Mouse (Mus musculus) adipocyte (in vitro differentiated cells): ENCODE measurements around the gene Spata5.
"Not testable (repeated sequence)": the region's sequence is repeated elsewhere in the genome, so short reads cannot be mapped to it uniquely, and the experiment has no call there.

Experiments used
- DNase-seq: peaks from one replicate; pipeline ENCODE4 v3.0.0-alpha.2; 2016; ENCODE audit warnings: low spot score

Spata5 gene

GRCm38 (mm10) chr3:37569661-37570566 lies 150.2 kb downstream of the Spata5 start:
- no peak for DNase-seq

GRCm38 (mm10) chr3:37571633-37572032 lies 151.9 kb downstream of the Spata5 start:
- DNase-seq: no peak

GRCm38 (mm10) chr3:37572066-37572465 lies 152.4 kb downstream of the Spata5 start:
- no peak for DNase-seq

- DNase-seq: no peak
Observed at GRCm38 (mm10) chr3:37576840-37577239, 157.1 kb downstream of the Spata5 start.

GRCm38 (mm10) chr3:37577706-37578105 lies 158.0 kb downstream of the Spata5 start:
- no peak for DNase-seq

- no peak for DNase-seq
Observed at GRCm38 (mm10) chr3:37584576-37584975, 164.9 kb downstream of the Spata5 start.

- no peak for DNase-seq
Observed at GRCm38 (mm10) chr3:37585967-37586730, 166.5 kb downstream of the Spata5 start.

GRCm38 (mm10) chr3:37586731-37587578 lies 167.3 kb downstream of the Spata5 start:
- no peak for DNase-seq

GRCm38 (mm10) chr3:37595721-37596120 lies 176.0 kb downstream of the Spata5 start:
- no peak for DNase-seq

GRCm38 (mm10) chr3:37596519-37596918 lies 176.8 kb downstream of the Spata5 start:
- no peak for DNase-seq

GRCm38 (mm10) chr3:37597200-37597599 lies 177.5 kb downstream of the Spata5 start:
- no peak for DNase-seq

GRCm38 (mm10) chr3:37599641-37600040 lies 179.9 kb downstream of the Spata5 start:
- DNase-seq: not testable (repeated sequence)

GRCm38 (mm10) chr3:37602356-37602755 lies 182.7 kb downstream of the Spata5 start:
- DNase-seq: no peak

- no peak for DNase-seq
Observed at GRCm38 (mm10) chr3:37602890-37603289, 183.2 kb downstream of the Spata5 start.

- no peak for DNase-seq
Observed at GRCm38 (mm10) chr3:37603541-37603940, 183.8 kb downstream of the Spata5 start.

GRCm38 (mm10) chr3:37604976-37605875 lies 185.5 kb downstream of the Spata5 start:
- DNase-seq: no peak

- DNase-seq: no peak
Observed at GRCm38 (mm10) chr3:37605876-37606238, 186.2 kb downstream of the Spata5 start.

GRCm38 (mm10) chr3:37608926-37609325 lies 189.2 kb downstream of the Spata5 start:
- DNase-seq: no peak

- DNase-seq: no peak
Observed at GRCm38 (mm10) chr3:37610670-37611069, 191.0 kb downstream of the Spata5 start.

- DNase-seq: no peak
Observed at GRCm38 (mm10) chr3:37613722-37614121, 194.0 kb downstream of the Spata5 start.
